Mouse (Mus musculus) ES-Bruce4 (cell line): ENCODE measurements at regions not wholly inside any gene's neighbourhood (a gene's known extent, or its start where the extent isn't known, plus 50 kb on each side); places are given as distances from the start of the nearest gene placed in this dataset.

Source experiments
- CTCF ChIP-seq: IDR thresholded peaks from one replicate; pipeline ENCODE4 v1.8.1; 2011; ENCODE audit warnings: low read depth, low read length
- POLR2A ChIP-seq: IDR thresholded peaks from one replicate; pipeline ENCODE4 v1.8.1; 2011; ENCODE audit warnings: low read length; ENCODE audit not compliant: insufficient read depth

DNA sequence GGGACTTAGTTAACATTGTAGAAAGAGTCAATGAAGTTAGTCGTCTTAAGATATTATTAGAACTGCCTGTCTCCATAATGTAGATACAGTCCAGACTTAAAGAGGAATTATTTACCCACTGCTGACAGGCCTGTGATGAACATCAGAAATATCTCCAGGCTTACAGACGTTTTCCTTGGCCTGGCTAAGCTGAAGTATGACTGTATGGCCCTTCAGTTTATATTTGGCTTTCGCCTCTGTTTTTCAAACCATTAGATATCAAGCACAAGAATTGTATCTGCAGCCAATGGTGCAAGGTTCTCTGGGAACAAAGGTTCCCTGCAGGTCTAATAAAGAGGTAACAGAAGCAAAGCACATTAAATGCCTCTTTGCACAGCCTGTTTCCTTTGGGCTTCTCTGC lies 166.3 kb upstream of the Tbx18 start:
- TF ChIP-seq POLR2A (no peak), CTCF (no peak)
